Mouse (Mus musculus) forebrain, embryonic 14.5 days (tissue): Measurements from ENCODE around the gene Ppm1n. TPM values are rescaled to one million over a fixed set of nuclear protein-coding genes. Genes with fewer than 3 reads are reported as not detected.
A peak's percentile ranks its signal among the peaks of the same experiment; 100 is the strongest.

ENCODE experiments used
- ATAC-seq: fragments of 200-750 bp; cut with Nextera tagmentation; 2 replicates; pipeline ENCODE4 v1.8.0; 2017; ENCODE audit warnings: mild to moderate bottlenecking, moderate library complexity
- DNase-seq: peaks from one replicate; pipeline ENCODE4 v3.0.0-alpha.2; 2015; ENCODE audit warnings: low spot score
- H3K27ac ChIP-seq: fragments of 300-500 bp; sonication (generic); 2 replicates; pipeline ENCODE4 v1.5.1; 2014; ENCODE audit warnings: low read depth, mild to moderate bottlenecking, control low read depth, low read length, moderate library complexity
- H3K27me3 ChIP-seq: fragments of 300-500 bp; sonication (generic); replicated peaks from 2 replicates; pipeline ENCODE4 v1.6.1; 2014; ENCODE audit warnings: low read length, control low read depth, mixed read lengths; ENCODE audit not compliant: control insufficient read depth, insufficient read depth
- H3K36me3 ChIP-seq: fragments of 300-500 bp; sonication (generic); 2 replicates; pipeline ENCODE4 v1.6.1; 2014; ENCODE audit warnings: low read length, control low read depth; ENCODE audit not compliant: control insufficient read depth, insufficient read depth
- H3K4me1 ChIP-seq: fragments of 300-500 bp; sonication (generic); 2 replicates; pipeline ENCODE4 v1.6.1; 2014; ENCODE audit warnings: antibody characterized with exemption, low read length, control low read depth; ENCODE audit not compliant: control insufficient read depth, insufficient read depth
- H3K4me2 ChIP-seq: fragments of 300-500 bp; sonication (generic); 2 replicates; pipeline ENCODE4 v1.6.1; 2014; ENCODE audit warnings: mild to moderate bottlenecking, control low read depth, low read length
- H3K4me3 ChIP-seq: fragments of 300-500 bp; sonication (generic); 2 replicates; pipeline ENCODE4 v1.5.1; 2014; ENCODE audit warnings: low read depth, low read length, control low read depth
- H3K9ac ChIP-seq: fragments of 300-500 bp; sonication (generic); 2 replicates; pipeline ENCODE4 v1.6.1; 2014; ENCODE audit warnings: mild to moderate bottlenecking, low read length, control low read depth, moderate library complexity
- H3K9me3 ChIP-seq: fragments of 300-500 bp; sonication (generic); replicated peaks from 2 replicates; pipeline ENCODE4 v1.6.1; 2016; ENCODE audit warnings: low read length, control low read depth, mixed read lengths; ENCODE audit not compliant: control insufficient read depth
- WGBS: fragments of 180-500 bp; shearing (Covaris S2); extraction: QIAGEN DNeasy Blood & Tissue Kit; methylation state at CpG from one replicate; pipeline ENCODE4 v1.1.7; 2014; 5-methylcytosine and 5-hydroxymethylcytosine counted together
- polyA plus RNA-seq: library from polyadenylated mRNA; unstranded; fragments of >200 nt; fragmentation: Nextera tagmentation; extraction: Ambion mirVana; gene quantifications from 2 replicates; pipeline ENCODE4 v1.2.1, GENCODE M21; 2014

The Ppm1n gene
- polyA plus RNA-seq, 1 experiment from 2014 or later, result 0.30 TPM

- Histone ChIP-seq H3K27ac (no peak overlapping the region), H3K9me3 (no peaks in the 10 kb centered on the region), H3K4me3 (no peak overlapping the region), H3K4me1 (no peaks in the 10 kb centered on the region), H3K9ac (no peak overlapping the region), H3K4me2 (no peak overlapping the region), H3K27me3 (peaks cover 35% of the 10 kb centered on the region), H3K36me3 (no peaks in the 10 kb centered on the region)
- no peak for ATAC-seq
- DNase-seq, result no peak
- 55% methylated on average over 4 of the region's 4 CpGs for WGBS
Measured at GRCm38 (mm10) chr7:19276253-19276652, 3.6 kb downstream of the Ppm1n start.

- H3K4me2 ChIP-seq, result peak overlapping the region; percentile 96
- peak overlapping the region; percentile 89 for H3K9ac ChIP-seq
- DNase-seq, result peak; percentile 79
- peaks cover 5% of the 10 kb centered on the region; the same call in 1 of the 2 replicates for H3K36me3 ChIP-seq
- peak overlapping the region; percentile 77 for H3K27ac ChIP-seq
- peaks cover 18% of the 10 kb centered on the region for H3K4me1 ChIP-seq
- ATAC-seq, result peak; percentile 71
- H3K27me3 ChIP-seq, result no peaks in the 10 kb centered on the region
- H3K9me3 ChIP-seq, result no peaks in the 10 kb centered on the region
- peak overlapping the region; percentile 94 for H3K4me3 ChIP-seq
- under 1% methylated on average over 34 of the region's 36 CpGs for WGBS
Measured at GRCm38 (mm10) chr7:19272173-19272764, 7.6 kb downstream of the Ppm1n start.

GRCm38 (mm10) chr7:19271238-19272172 lies 8.4 kb downstream of the Ppm1n start, which contains the start of gene Vasp:
TSS of gene Vasp (minus strand) at chr7:19271817.
- Histone ChIP-seq H3K9me3 (no peaks in the 10 kb centered on the region), H3K27ac (peak within 1 kb of the TSS; percentile 77), H3K4me3 (peak within 1 kb of the TSS; percentile 94), H3K9ac (peak within 1 kb of the TSS; percentile 89), H3K36me3 (peaks cover 5% of the 10 kb centered on the region; the same call in 1 of the 2 replicates), H3K4me1 (peaks cover 18% of the 10 kb centered on the region), H3K4me2 (peak within 1 kb of the TSS; percentile 96), H3K27me3 (no peaks in the 10 kb centered on the region)
- peak; percentile 85 for ATAC-seq
- WGBS, result under 1% methylated on average over 53 of the region's 62 CpGs
- DNase-seq, result peak; percentile 93

GRCm38 (mm10) chr7:19270509-19271237 lies 9.2 kb downstream of the Ppm1n start:
- Histone ChIP-seq H3K9me3 (no peaks in the 10 kb centered on the region), H3K27ac (0 out of 2 replicates have a peak overlapping the region, but pooled peaks have one; percentile 77), H3K4me3 (peak overlapping the region; percentile 94), H3K4me2 (peak overlapping the region; percentile 96), H3K4me1 (peaks cover 18% of the 10 kb centered on the region), H3K27me3 (no peaks in the 10 kb centered on the region), H3K36me3 (peaks cover 5% of the 10 kb centered on the region; the same call in 1 of the 2 replicates), H3K9ac (peak overlapping the region; percentile 89)
- no peak for ATAC-seq
- no peak for DNase-seq
- WGBS, result 1% methylated on average over 16 of the region's 21 CpGs

- Histone ChIP-seq H3K27me3 (no peaks in the 10 kb centered on the region), H3K4me2 (peak overlapping the region; percentile 96), H3K27ac (peak overlapping the region; percentile 39; the same call in 1 of the 2 replicates), H3K4me1 (peaks cover 18% of the 10 kb centered on the region), H3K36me3 (peaks cover 6% of the 10 kb centered on the region; the same call in 1 of the 2 replicates), H3K4me3 (peak overlapping the region; percentile 94), H3K9me3 (no peaks in the 10 kb centered on the region), H3K9ac (peak overlapping the region; percentile 89)
- ATAC-seq (no peak), DNase-seq (no peak)
- WGBS, result 3% methylated on average over 19 of the region's 19 CpGs
Measured at GRCm38 (mm10) chr7:19269721-19270441, 10.0 kb downstream of the Ppm1n start.

GRCm38 (mm10) chr7:19268993-19269681 lies 10.7 kb downstream of the Ppm1n start:
- H3K9ac ChIP-seq, result peak overlapping the region; percentile 89
- peaks cover 13% of the 10 kb centered on the region for H3K36me3 ChIP-seq
- no peak for DNase-seq
- H3K27me3 ChIP-seq, result no peaks in the 10 kb centered on the region
- peak overlapping the region; percentile 39; the same call in 1 of the 2 replicates for H3K27ac ChIP-seq
- H3K4me2 ChIP-seq, result peak overlapping the region; percentile 96
- peak overlapping the region; percentile 94 for H3K4me3 ChIP-seq
- H3K9me3 ChIP-seq, result no peaks in the 10 kb centered on the region
- H3K4me1 ChIP-seq, result peaks cover 18% of the 10 kb centered on the region
- no peak for ATAC-seq
- WGBS, result 59% methylated on average over 10 of the region's 10 CpGs

- 80% methylated on average over 10 of the region's 10 CpGs for WGBS
- H3K36me3 ChIP-seq, result peaks cover 31% of the 10 kb centered on the region
- no peak overlapping the region for H3K4me2 ChIP-seq
- ATAC-seq, result no peak
- H3K9ac ChIP-seq, result no peak overlapping the region
- no peaks in the 10 kb centered on the region for H3K9me3 ChIP-seq
- DNase-seq, result no peak
- H3K27ac ChIP-seq, result no peak overlapping the region
- no peak overlapping the region for H3K4me3 ChIP-seq
- peaks cover 18% of the 10 kb centered on the region for H3K4me1 ChIP-seq
- H3K27me3 ChIP-seq, result no peaks in the 10 kb centered on the region
Measured at GRCm38 (mm10) chr7:19267051-19267450, 12.8 kb downstream of the Ppm1n start.
